ENCODE assay signal across 23 mouse cellular contexts in genomic region chr12:101978588-101978987, GRCm38 (mm10). TPM values are rescaled to one million over a fixed set of nuclear protein-coding genes. Genes with fewer than 3 reads are reported as not detected.
A peak's percentile ranks its signal among the peaks of the same experiment; 100 is the strongest.
DNase-seq lines count a peak whose midpoint lies in the region; ATAC-seq and TF ChIP-seq lines count a peak whose summit lies in the region.
"Had no signal": no experiment of that assay in that cellular context is flagged by ENCODE, and none has a peak within 500 bp of the region (broad histone marks: within the 10 kb centered on the region; RNA-seq: fewer than 3 reads in every experiment).

No protein-coding gene starts in this region.

- H3K36me3 ChIP-seq in liver, embryonic 11.5 days (ENCODE audit: control insufficient read depth, insufficient read depth, low read length) = peaks cover 11% of the 10 kb centered on the region
- H3K36me3 ChIP-seq in liver, embryonic 16.5 days (ENCODE audit: control insufficient read depth, insufficient read depth) = peaks cover 11% of the 10 kb centered on the region

- H3K27me3 ChIP-seq in liver, embryonic 11.5 days (replicated peaks; ENCODE audit: control insufficient read depth, insufficient read depth, low read length) = no peaks in the 10 kb centered on the region
- no peaks in the 10 kb centered on the region for H3K27me3 ChIP-seq in liver, embryonic 16.5 days (ENCODE audit: control insufficient read depth, insufficient read depth, low read depth, low read length)
- H3K27me3 ChIP-seq: hindbrain, embryonic 15.5 days; stomach, embryonic 15.5 days had no signal

- DNase-seq in liver, embryonic 11.5 days (ENCODE audit: low spot score) = no peak
- DNase-seq in liver (no peak), A20 (ENCODE audit: low read depth, low spot score) (peak; percentile 84)
- DNase-seq in gastrocnemius, postnatal 36 days = no peak
- DNase-seq in right cerebral cortex, postnatal 10 days (ENCODE audit: low spot score in 2 of 2) = no peak
- DNase-seq: adrenal gland, adult 2 months; cerebellum, adult 8-10 months; kidney, adult 2 months; layer of hippocampus, adult 9-11 months; thymus, adult 18-20 months; thymus, postnatal 36 days had no signal

- peak overlapping the region; percentile 68 for H3K4me2 ChIP-seq in liver, embryonic 11.5 days
- H3K4me2 ChIP-seq in liver, embryonic 16.5 days (ENCODE audit: low read depth, low read length) = no peak overlapping the region
- H3K4me2 ChIP-seq: hindbrain, embryonic 15.5 days; midbrain, embryonic 11.5 days; stomach, embryonic 15.5 days had no signal

- TF ChIP-seq CTCF in bone marrow, adult 2 months (IDR thresholded peaks at IDR 0.05; ENCODE audit: control insufficient read depth, insufficient read depth, low read length) = no peak

- no peaks in the 10 kb centered on the region for H3K9me3 ChIP-seq in liver, embryonic 11.5 days (ENCODE audit: control insufficient read depth, low read length)
- H3K9me3 ChIP-seq in liver, embryonic 16.5 days (replicated peaks; ENCODE audit: control insufficient read depth, low read length) = no peaks in the 10 kb centered on the region
- H3K9me3 ChIP-seq: heart, embryonic 10.5 days; hindbrain, embryonic 15.5 days; limb, embryonic 10.5 days; stomach, embryonic 15.5 days had no signal

- no peak for TF ChIP-seq POLR2A in bone marrow, adult 2 months (IDR thresholded peaks at IDR 0.05; ENCODE audit: borderline replicate concordance, control insufficient read depth, low read depth, low read length)

- peak overlapping the region; percentile 83 for H3K27ac ChIP-seq in liver, embryonic 11.5 days (ENCODE audit: low read depth, low read length)
- H3K27ac ChIP-seq in bone marrow, adult 2 months (ENCODE audit: control insufficient read depth, insufficient read depth, low read depth, low read length, poor library complexity) = peak overlapping the region; percentile 56; the same call in 1 of the 2 replicates
- H3K27ac ChIP-seq in liver, embryonic 16.5 days (ENCODE audit: low read length) = peak overlapping the region; percentile 8; the same call in 1 of the 2 replicates
- H3K27ac ChIP-seq: heart, embryonic 10.5 days; hindbrain, embryonic 15.5 days; kidney, postnatal 0 days; limb, embryonic 10.5 days; macrophage; stomach, embryonic 15.5 days had no signal

- 82% methylated on average over 1 of the region's 1 CpGs for WGBS in liver, embryonic 11.5 days
- 66% methylated on average over 1 of the region's 1 CpGs for WGBS in bone marrow, adult 2 months
- WGBS in liver, embryonic 16.5 days (ENCODE audit: insufficient replicate concordance) = 77% methylated on average over 1 of the region's 1 CpGs

- ATAC-seq in liver, embryonic 11.5 days (replicated peaks; ENCODE audit: low FRiP score) = no peak
- no peak for ATAC-seq in liver, embryonic 16.5 days (ENCODE audit: low read depth)
- ATAC-seq in CD4-positive, CD25-positive, alpha-beta regulatory T cell, adult 4 months = no peak
- ATAC-seq: forebrain, embryonic 16.5 days; lung, postnatal 0 days had no signal

- peak overlapping the region; percentile 9; the same call in 1 of the 2 replicates for H3K4me3 ChIP-seq in liver, embryonic 11.5 days (ENCODE audit: low read depth, low read length)
- H3K4me3 ChIP-seq in bone marrow, adult 2 months (replicated peaks; ENCODE audit: control insufficient read depth, low read depth, low read length) = no peak overlapping the region
- H3K4me3 ChIP-seq in liver, embryonic 16.5 days (ENCODE audit: low read depth, low read length) = no peak overlapping the region
- H3K4me3 ChIP-seq: heart, embryonic 10.5 days; hindbrain, embryonic 15.5 days; limb, embryonic 10.5 days; stomach, embryonic 15.5 days had no signal

- peaks cover 30% of the 10 kb centered on the region for H3K4me1 ChIP-seq in liver, embryonic 11.5 days (replicated peaks; ENCODE audit: control insufficient read depth, insufficient read depth, low read length)
- H3K4me1 ChIP-seq in bone marrow, adult 2 months (ENCODE audit: control insufficient read depth, insufficient read depth, low read length) = peaks cover 5% of the 10 kb centered on the region; the same call in 1 of the 2 replicates
- H3K4me1 ChIP-seq in liver, embryonic 16.5 days (ENCODE audit: control insufficient read depth, low read depth, low read length) = peaks cover 39% of the 10 kb centered on the region

- intact Hi-C loops in gastrocnemius, postnatal 36 days (cut with DNase I) = no loop called here

- no peak overlapping the region for H3K9ac ChIP-seq in liver, embryonic 11.5 days (ENCODE audit: low read depth, low read length)
- H3K9ac ChIP-seq in liver, embryonic 16.5 days (ENCODE audit: low read depth, low read length) = no peak overlapping the region
- H3K9ac ChIP-seq: hindbrain, embryonic 15.5 days; stomach, embryonic 15.5 days had no signal

RNA-seq across cellular contexts. Expression of gene Cpsf2, which starts 2.8 kb away (rescaled TPM):
- polyA plus RNA-seq in liver, embryonic 11.5 days (2014; fragmentation: Nextera tagmentation; extraction: Ambion mirVana) = 46.9 and 48.8 TPM in 2 replicates
- polyA plus RNA-seq in bone marrow, adult 2 months (2011; ENCODE audit: insufficient read depth, insufficient read length, low replicate concordance, missing spikeins) = 14.4 and 19.7 TPM in 2 replicates
- 13.6 and 14.8 TPM in 2 replicates for polyA plus RNA-seq in liver, embryonic 16.5 days (2015; fragmentation: Nextera tagmentation; extraction: Ambion mirVana)
- polyA plus RNA-seq in CD4-positive, CD25-positive, alpha-beta regulatory T cell, adult 4 months (2017; shearing (Covaris generic)) = 10 to 100 TPM; 16.2 to 19.4 TPM
- 1 to 10 TPM; 9.1 TPM for total RNA-seq in gastrocnemius, postnatal 36 days (2021)

RNA-seq across cellular contexts. Expression of gene Atxn3, which starts 20.5 kb away (rescaled TPM):
- 21.4 and 23.4 TPM in 2 replicates for polyA plus RNA-seq in liver, embryonic 11.5 days (2014; fragmentation: Nextera tagmentation; extraction: Ambion mirVana)
- 8.1 and 8.2 TPM in 2 replicates for polyA plus RNA-seq in bone marrow, adult 2 months (2011; ENCODE audit: insufficient read depth, insufficient read length, low replicate concordance, missing spikeins)
- polyA plus RNA-seq in liver, embryonic 16.5 days (2015; fragmentation: Nextera tagmentation; extraction: Ambion mirVana) = 8.6 and 9.5 TPM in 2 replicates
- 10 to 100 TPM; 17.7 to 18.8 TPM for polyA plus RNA-seq in CD4-positive, CD25-positive, alpha-beta regulatory T cell, adult 4 months (2017; shearing (Covaris generic))
- total RNA-seq in gastrocnemius, postnatal 36 days (2021) = 1 to 10 TPM; 3.8 to 5.9 TPM

Comparison
In these comparisons a context has a peak if more than half of its experiments do, and no peak if none do; other contexts are left out.
1. H3K27ac ChIP-seq: peak in every context shown above with its lines; median percentile 83 in liver, embryonic 11.5 days; 56 in bone marrow, adult 2 months; 8 in liver, embryonic 16.5 days.